Mouse (Mus musculus) liver, embryonic 14.5 days (tissue): Measurements from ENCODE around the gene Vmn2r7. TPM values are rescaled to one million over a fixed set of nuclear protein-coding genes. Genes with fewer than 3 reads are reported as not detected.

Experiments used
- ATAC-seq: fragments of 200-750 bp; cut with Nextera tagmentation; 2 replicates; pipeline ENCODE4 v1.8.0; 2017; ENCODE audit warnings: moderate number of reproducible peaks, mild to moderate bottlenecking, moderate library complexity; ENCODE audit not compliant: insufficient read depth
- DNase-seq, 3 experiments: peaks; one replicate each; pipeline ENCODE4 v3.0.0-alpha.2; 2012 to 2013; ENCODE audit warnings: low read depth in 3 of 3, low spot score in 3 of 3
- H3K27ac ChIP-seq: fragments of 300-500 bp; sonication (generic); 2 replicates; pipeline ENCODE4 v1.5.1; 2014; ENCODE audit warnings: moderate library complexity, mild to moderate bottlenecking, control low read depth, inconsistent platforms
- H3K27me3 ChIP-seq: fragments of 300-500 bp; sonication (generic); 2 replicates; pipeline ENCODE4 v1.6.1; 2014; ENCODE audit warnings: mild to moderate bottlenecking, low read length, moderate library complexity; ENCODE audit not compliant: control insufficient read depth, insufficient read depth
- H3K36me3 ChIP-seq: fragments of 300-500 bp; sonication (generic); replicated peaks from 2 replicates; pipeline ENCODE4 v1.6.1; 2014; ENCODE audit warnings: low read depth; ENCODE audit not compliant: control insufficient read depth, insufficient read depth
- H3K4me1 ChIP-seq, 2 experiments: fragments of 200-500 bp in 1 of 2; fragments of 300-500 bp in 1 of 2; sonication (generic) in 1 of 2; replicated peaks; 2 replicates each; pipeline ENCODE4 v1.6.1; 2012 to 2014; ENCODE audit warnings: antibody characterized with exemption in 1 of 2, inconsistent platforms in 1 of 2, low read length in 1 of 2; ENCODE audit not compliant: control insufficient read depth in 2 of 2, insufficient read depth in 2 of 2
- H3K4me2 ChIP-seq: fragments of 300-500 bp; sonication (generic); 2 replicates; pipeline ENCODE4 v1.6.1; 2014; ENCODE audit warnings: low read depth, mild to moderate bottlenecking, control low read depth, moderate library complexity
- H3K4me3 ChIP-seq, 2 experiments: fragments of 200-500 bp in 1 of 2; fragments of 300-500 bp in 1 of 2; sonication (generic) in 1 of 2; 2 replicates each; pipeline ENCODE4 v1.5.1; 2012 to 2014; ENCODE audit warnings: low read depth in 2 of 2, low read length in 2 of 2, mild to moderate bottlenecking in 2 of 2, control low read depth in 1 of 2, inconsistent platforms in 1 of 2, moderate library complexity in 1 of 2; ENCODE audit not compliant: insufficient read depth in 1 of 2
- H3K9ac ChIP-seq: fragments of 300-500 bp; sonication (generic); replicated peaks from 2 replicates; pipeline ENCODE4 v1.6.1; 2014; ENCODE audit warnings: mild to moderate bottlenecking, control low read depth, moderate library complexity
- H3K9me3 ChIP-seq: fragments of 300-500 bp; sonication (generic); 2 replicates; pipeline ENCODE4 v1.6.1; 2016; ENCODE audit warnings: low read length, mixed read lengths; ENCODE audit not compliant: control insufficient read depth
- CTCF ChIP-seq: IDR thresholded peaks from 2 replicates; pipeline ENCODE4 v1.5.1; 2016; ENCODE audit warnings: antibody characterized with exemption, low read depth, control low read depth
- EP300 ChIP-seq: IDR thresholded peaks from 2 replicates; pipeline ENCODE4 v1.6.1; 2016; ENCODE audit warnings: antibody characterized with exemption, low read depth
- WGBS: fragments of 180-500 bp; shearing (Covaris S2); extraction: QIAGEN DNeasy Blood & Tissue Kit; methylation state at CpG from one replicate; pipeline ENCODE4 v1.1.7; 2014; ENCODE audit not compliant: insufficient replicate concordance; 5-methylcytosine and 5-hydroxymethylcytosine counted together
- polyA plus RNA-seq, 2 experiments: library from polyadenylated mRNA; depleted of rRNA in 1 of 2; stranded (reverse) in 1 of 2; unstranded in 1 of 2; fragments of >200 nt; fragmentation: Nextera tagmentation in 1 of 2; extraction: Ambion mirVana in 1 of 2; gene quantifications; 2 replicates each; pipeline versions ENCODE4 v1.2.1 to v1.2.3; 2012 to 2014

Vmn2r7 gene
- polyA plus RNA-seq, 2 experiments = not detected

- Histone ChIP-seq H3K4me1 (no peaks in the 10 kb centered on the region), H3K36me3 (no peaks in the 10 kb centered on the region), H3K27ac (no peak overlapping the region), H3K27me3 (no peaks in the 10 kb centered on the region), H3K4me2 (no peak overlapping the region), H3K9me3 (no peaks in the 10 kb centered on the region), H3K9ac (no peak overlapping the region), H3K4me3 (no peak overlapping the region)
- ATAC-seq = no peak
- peak in 1 of 3 experiments; percentile 3 for DNase-seq
- TF ChIP-seq EP300 (no peak), CTCF (peak; percentile 57)
- 6% methylated on average over 4 of the region's 4 CpGs for WGBS
Observed at GRCm38 (mm10) chr3:64842299-64842698, 2.3 kb downstream of the Vmn2r7 start.

- no peak overlapping the region for H3K4me3 ChIP-seq
- TF ChIP-seq CTCF = no peak
- TF ChIP-seq EP300 = no peak
- H3K4me2 ChIP-seq = no peak overlapping the region
- H3K9me3 ChIP-seq = no peaks in the 10 kb centered on the region
- H3K36me3 ChIP-seq = no peaks in the 10 kb centered on the region
- H3K4me1 ChIP-seq = no peaks in the 10 kb centered on the region
- ATAC-seq (no peak), DNase-seq (no peak)
- H3K27ac ChIP-seq = no peak overlapping the region
- H3K9ac ChIP-seq = no peak overlapping the region
- no peaks in the 10 kb centered on the region for H3K27me3 ChIP-seq
- 60% methylated on average over 1 of the region's 1 CpGs for WGBS
Observed at GRCm38 (mm10) chr3:64831134-64831533, 13.4 kb downstream of the Vmn2r7 start.

- TF ChIP-seq CTCF = no peak
- no peak for TF ChIP-seq EP300
- H3K36me3 ChIP-seq = no peaks in the 10 kb centered on the region
- H3K4me3 ChIP-seq = no peak overlapping the region
- 38% methylated on average over 6 of the region's 6 CpGs for WGBS
- H3K27me3 ChIP-seq = no peaks in the 10 kb centered on the region
- no peak overlapping the region for H3K9ac ChIP-seq
- no peaks in the 10 kb centered on the region for H3K4me1 ChIP-seq
- H3K9me3 ChIP-seq = no peaks in the 10 kb centered on the region
- no peak overlapping the region for H3K4me2 ChIP-seq
- DNase-seq (no peak), ATAC-seq (no peak)
- no peak overlapping the region for H3K27ac ChIP-seq
Observed at GRCm38 (mm10) chr3:64791245-64791591, 53.3 kb downstream of the Vmn2r7 start.

GRCm38 (mm10) chr3:64790509-64791244, 53.9 kb downstream of the Vmn2r7 start:
- Histone ChIP-seq H3K9ac (no peak overlapping the region), H3K4me2 (no peak overlapping the region), H3K9me3 (no peaks in the 10 kb centered on the region), H3K27ac (no peak overlapping the region), H3K36me3 (no peaks in the 10 kb centered on the region), H3K4me3 (no peak overlapping the region), H3K4me1 (no peaks in the 10 kb centered on the region), H3K27me3 (no peaks in the 10 kb centered on the region)
- 48% methylated on average over 10 of the region's 10 CpGs for WGBS
- DNase-seq = no peak
- no peak for ATAC-seq
- peak; percentile 62 for TF ChIP-seq CTCF
- no peak for TF ChIP-seq EP300

- Histone ChIP-seq H3K36me3 (no peaks in the 10 kb centered on the region), H3K9me3 (no peaks in the 10 kb centered on the region), H3K4me2 (no peak overlapping the region), H3K27ac (no peak overlapping the region), H3K4me3 (no peak overlapping the region), H3K9ac (no peak overlapping the region), H3K27me3 (no peaks in the 10 kb centered on the region), H3K4me1 (no peaks in the 10 kb centered on the region)
- ATAC-seq (no peak), DNase-seq (no peak)
- WGBS = 67% methylated on average over 1 of the region's 1 CpGs
- no peak for TF ChIP-seq EP300
- TF ChIP-seq CTCF = no peak
Observed at GRCm38 (mm10) chr3:64782901-64783300, 61.7 kb downstream of the Vmn2r7 start.
